Mouse (Mus musculus): ENCODE measurements around the gene Ppil1. TPM values are rescaled to one million over a fixed set of nuclear protein-coding genes. Genes with fewer than 3 reads are reported as not detected.
"Not testable (repeated sequence)": the region's sequence is repeated elsewhere in the genome, so short reads cannot be mapped to it uniquely, and the experiment has no call there.

Gene Ppil1
- polyA plus RNA-seq, 1 experiment, result 66.6 TPM

GRCm38 (mm10) chr17:29261603-29262258, 2.3 kb downstream of the Ppil1 start:
- no peak for TF ChIP-seq POLR2A (IDR thresholded peaks at IDR 0.05; ENCODE audit: borderline replicate concordance, extremely low read depth, insufficient read depth, insufficient read length, poor library complexity, severe bottlenecking)
- TF ChIP-seq CTCF (IDR thresholded peaks at IDR 0.05; ENCODE audit: borderline replicate concordance, extremely low read depth, insufficient read depth, insufficient read length), result no peak

GRCm38 (mm10) chr17:29260501-29260900, 3.5 kb downstream of the Ppil1 start:
- no peak for TF ChIP-seq CTCF (IDR thresholded peaks at IDR 0.05; ENCODE audit: borderline replicate concordance, extremely low read depth, insufficient read depth, insufficient read length)
- no peak for TF ChIP-seq POLR2A (IDR thresholded peaks at IDR 0.05; ENCODE audit: borderline replicate concordance, extremely low read depth, insufficient read depth, insufficient read length, poor library complexity, severe bottlenecking)
- DNase-seq (ENCODE audit: low read depth), result no peak

More at GRCm38 (mm10) chr17:29261603-29262258, 2.3 kb downstream of the Ppil1 start:
- no peak for DNase-seq (ENCODE audit: low read depth)

GRCm38 (mm10) chr17:29259489-29259888, 4.5 kb downstream of the Ppil1 start:
- TF ChIP-seq POLR2A (IDR thresholded peaks at IDR 0.05; ENCODE audit: borderline replicate concordance, extremely low read depth, insufficient read depth, insufficient read length, poor library complexity, severe bottlenecking) (no peak), CTCF (IDR thresholded peaks at IDR 0.05; ENCODE audit: borderline replicate concordance, extremely low read depth, insufficient read depth, insufficient read length) (peak; percentile 99)
- DNase-seq (ENCODE audit: low read depth), result peak; percentile 89

- TF ChIP-seq POLR2A (IDR thresholded peaks at IDR 0.05; ENCODE audit: borderline replicate concordance, extremely low read depth, insufficient read depth, insufficient read length, poor library complexity, severe bottlenecking) (no peak), CTCF (IDR thresholded peaks at IDR 0.05; ENCODE audit: borderline replicate concordance, extremely low read depth, insufficient read depth, insufficient read length) (no peak)
- no peak for DNase-seq (ENCODE audit: low read depth)
Measured at GRCm38 (mm10) chr17:29258921-29259320, 5.1 kb downstream of the Ppil1 start.

GRCm38 (mm10) chr17:29258025-29258558, 5.9 kb downstream of the Ppil1 start:
- DNase-seq (ENCODE audit: low read depth), result no peak
- no peak for TF ChIP-seq CTCF (IDR thresholded peaks at IDR 0.05; ENCODE audit: borderline replicate concordance, extremely low read depth, insufficient read depth, insufficient read length)
- no peak for TF ChIP-seq POLR2A (IDR thresholded peaks at IDR 0.05; ENCODE audit: borderline replicate concordance, extremely low read depth, insufficient read depth, insufficient read length, poor library complexity, severe bottlenecking)

GRCm38 (mm10) chr17:29257001-29257511, 6.9 kb downstream of the Ppil1 start:
- DNase-seq (ENCODE audit: low read depth), result no peak
- TF ChIP-seq CTCF (IDR thresholded peaks at IDR 0.05; ENCODE audit: borderline replicate concordance, extremely low read depth, insufficient read depth, insufficient read length) (no peak), POLR2A (IDR thresholded peaks at IDR 0.05; ENCODE audit: borderline replicate concordance, extremely low read depth, insufficient read depth, insufficient read length, poor library complexity, severe bottlenecking) (no peak)

- TF ChIP-seq CTCF (IDR thresholded peaks at IDR 0.05; ENCODE audit: borderline replicate concordance, extremely low read depth, insufficient read depth, insufficient read length) (no peak), POLR2A (IDR thresholded peaks at IDR 0.05; ENCODE audit: borderline replicate concordance, extremely low read depth, insufficient read depth, insufficient read length, poor library complexity, severe bottlenecking) (no peak)
Measured at GRCm38 (mm10) chr17:29256507-29256906, 7.5 kb downstream of the Ppil1 start.

GRCm38 (mm10) chr17:29254784-29255183, 9.2 kb downstream of the Ppil1 start:
- DNase-seq (ENCODE audit: low read depth), result not testable (repeated sequence)

More at GRCm38 (mm10) chr17:29256507-29256906, 7.5 kb downstream of the Ppil1 start:
- no peak for DNase-seq (ENCODE audit: low read depth)

GRCm38 (mm10) chr17:29253684-29254083, 10.3 kb downstream of the Ppil1 start:
- no peak for TF ChIP-seq POLR2A (IDR thresholded peaks at IDR 0.05; ENCODE audit: borderline replicate concordance, extremely low read depth, insufficient read depth, insufficient read length, poor library complexity, severe bottlenecking)
- TF ChIP-seq CTCF (IDR thresholded peaks at IDR 0.05; ENCODE audit: borderline replicate concordance, extremely low read depth, insufficient read depth, insufficient read length), result no peak
- no peak for DNase-seq (ENCODE audit: low read depth)

GRCm38 (mm10) chr17:29253236-29253635, 10.8 kb downstream of the Ppil1 start:
- TF ChIP-seq CTCF (IDR thresholded peaks at IDR 0.05; ENCODE audit: borderline replicate concordance, extremely low read depth, insufficient read depth, insufficient read length) (no peak), POLR2A (IDR thresholded peaks at IDR 0.05; ENCODE audit: borderline replicate concordance, extremely low read depth, insufficient read depth, insufficient read length, poor library complexity, severe bottlenecking) (no peak)
- no peak for DNase-seq (ENCODE audit: low read depth)

- TF ChIP-seq POLR2A (IDR thresholded peaks at IDR 0.05; ENCODE audit: borderline replicate concordance, extremely low read depth, insufficient read depth, insufficient read length, poor library complexity, severe bottlenecking) (no peak), CTCF (IDR thresholded peaks at IDR 0.05; ENCODE audit: borderline replicate concordance, extremely low read depth, insufficient read depth, insufficient read length) (no peak)
- DNase-seq (ENCODE audit: low read depth), result peak; percentile 77
Measured at GRCm38 (mm10) chr17:29251608-29252390, 12.2 kb downstream of the Ppil1 start.

- DNase-seq (ENCODE audit: low read depth), result not testable (repeated sequence)
Measured at GRCm38 (mm10) chr17:29251006-29251405, 13.0 kb downstream of the Ppil1 start.
